Mouse (Mus musculus) embryonic fibroblast, embryonic 13.5 days (primary cell): ENCODE measurements at regions not wholly inside any gene's neighbourhood (a gene's known extent, or its start where the extent isn't known, plus 50 kb on each side); places are given as distances from the start of the nearest gene placed in this dataset.

Experiments
- CTCF ChIP-seq: IDR thresholded peaks from 2 replicates; pipeline ENCODE4 v1.5.1; 2011; ENCODE audit warnings: mild to moderate bottlenecking, control low read depth, low read length, moderate library complexity, borderline replicate concordance; ENCODE audit not compliant: insufficient read depth
- POLR2A ChIP-seq: IDR thresholded peaks from 2 replicates; pipeline ENCODE4 v1.6.1; 2011; ENCODE audit warnings: low read depth, mild to moderate bottlenecking, control low read depth, low read length, moderate library complexity

- TF ChIP-seq CTCF (no peak), POLR2A (no peak)
Measured at GRCm38 (mm10) chr8:102554213-102554612, 231.2 kb downstream of the Cdh11 start.
